Mouse (Mus musculus) heart, adult 2 months (tissue): ENCODE data around the gene Asap2. TPM values are rescaled to one million over a fixed set of nuclear protein-coding genes. Genes with fewer than 3 reads are reported as not detected.

Experiments used
- DNase-seq, 2 experiments: peaks; one replicate each; pipeline ENCODE4 v3.0.0; 2021
- H3K27ac ChIP-seq: fragments of 200-600 bp; 2 replicates; pipeline ENCODE4 v1.8.1; 2022
- H3K27me3 ChIP-seq: fragments of 200-500 bp; 2 replicates; pipeline ENCODE4 v1.6.1; 2012; ENCODE audit warnings: mild to moderate bottlenecking, low read length, inconsistent platforms, mixed read lengths; ENCODE audit not compliant: control insufficient read depth, insufficient read depth
- H3K36me3 ChIP-seq: fragments of 200-500 bp; 2 replicates; pipeline ENCODE4 v1.6.1; 2012; ENCODE audit warnings: low read length, inconsistent platforms; ENCODE audit not compliant: control insufficient read depth, insufficient read depth
- H3K4me1 ChIP-seq: fragments of 200-500 bp; 2 replicates; pipeline ENCODE4 v1.6.1; 2011; ENCODE audit warnings: low read length; ENCODE audit not compliant: control insufficient read depth, insufficient read depth
- H3K4me3 ChIP-seq: fragments of 200-600 bp; 2 replicates; pipeline ENCODE4 v1.8.1; 2022
- H3K79me2 ChIP-seq: fragments of 200-500 bp; replicated peaks from 2 replicates; pipeline ENCODE4 v1.6.1; 2012; ENCODE audit warnings: mild to moderate bottlenecking, inconsistent platforms, low read length, moderate library complexity, mixed read lengths; ENCODE audit not compliant: control insufficient read depth, insufficient read depth
- H3K9ac ChIP-seq: fragments of 200-500 bp; 2 replicates; pipeline ENCODE4 v1.6.1; 2012; ENCODE audit warnings: low read depth, mild to moderate bottlenecking, control low read depth, inconsistent platforms, low read length, mixed read lengths
- CTCF ChIP-seq: fragments of 200-600 bp; IDR thresholded peaks from 2 replicates; pipeline ENCODE4 v1.8.1; 2022; ENCODE audit warnings: antibody characterized with exemption, mild to moderate bottlenecking, moderate library complexity
- EP300 ChIP-seq: fragments of 200-500 bp; IDR thresholded peaks from 2 replicates; pipeline ENCODE4 v1.6.1; 2011; ENCODE audit warnings: low read depth, low read length, control low read depth; ENCODE audit not compliant: insufficient read depth
- POLR2A ChIP-seq: fragments of 200-500 bp; IDR thresholded peaks from 2 replicates; pipeline ENCODE4 v1.6.1; 2011; ENCODE audit warnings: mild to moderate bottlenecking, low read depth, low read length, control low read depth; ENCODE audit not compliant: insufficient read depth
- WGBS: fragments of 180-500 bp; shearing (Covaris S2); methylation state at CpG from one replicate; pipeline ENCODE4 v1.1.7; 2018; 5-methylcytosine and 5-hydroxymethylcytosine counted together
- intact Hi-C: fragments of 180-260 bp; cut with DNase I; formaldehyde crosslinking; loops from one replicate; pipeline ENCODE4 v1.15.1; 2025
- polyA plus RNA-seq: library from polyadenylated mRNA; depleted of rRNA; stranded (reverse); fragments of >200 nt; gene quantifications from 2 replicates; pipeline ENCODE4 v1.2.3, GENCODE M21; 2012
- total RNA-seq, 2 experiments: library from RNA; stranded (reverse); gene quantifications; 2 replicates each; pipeline ENCODE4 v1.2.3; 2021

Gene Asap2
- total and polyA plus RNA-seq, 3 experiments, result 8.2 to 11.5 (median 10.3) TPM

GRCm38 (mm10) chr12:21146826-21147225 lies 156.6 kb downstream of the Asap2 start:
- Histone ChIP-seq H3K4me1 (peaks cover 32% of the 10 kb centered on the region), H3K27me3 (no peaks in the 10 kb centered on the region), H3K9ac (no peak overlapping the region; the same call in 1 of the 2 replicates), H3K27ac (peak overlapping the region; percentile 49), H3K36me3 (peaks cover 5% of the 10 kb centered on the region; the same call in 1 of the 2 replicates), H3K79me2 (peaks cover 13% of the 10 kb centered on the region), H3K4me3 (no peak overlapping the region)
- 13% methylated on average over 4 of the region's 4 CpGs for WGBS
- TF ChIP-seq CTCF (no peak), POLR2A (no peak), EP300 (no peak)
- DNase-seq, result peak in 1 of 2 experiments; percentile 64
- intact Hi-C loops, result no loop called here

DNA sequence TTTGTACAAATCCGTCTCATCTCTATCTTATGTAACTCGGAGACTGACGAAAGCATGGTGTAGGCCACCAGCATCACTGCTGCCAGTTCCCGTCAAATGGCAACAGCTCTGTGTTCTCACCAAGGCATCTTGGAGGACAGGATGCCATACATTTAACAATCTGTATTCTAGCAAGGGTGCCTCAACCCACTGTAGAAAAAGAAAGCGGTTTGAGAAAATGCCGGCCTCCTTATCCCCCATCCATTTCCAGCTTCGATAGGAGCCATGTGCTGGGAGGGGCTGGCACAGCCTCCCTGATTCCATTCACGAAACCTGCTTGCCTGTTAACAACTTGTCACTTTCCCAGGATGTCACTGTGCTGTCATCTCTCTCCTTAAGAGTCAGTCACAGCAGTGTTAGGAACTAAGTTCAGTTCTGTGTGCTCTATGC lies 163.0 kb downstream of the Asap2 start:
- no peak for DNase-seq
- TF ChIP-seq EP300 (no peak), POLR2A (no peak), CTCF (no peak)
- peak overlapping the region; percentile 29; the same call in 1 of the 2 replicates for H3K27ac ChIP-seq
- no peaks in the 10 kb centered on the region for H3K27me3 ChIP-seq
- H3K79me2 ChIP-seq, result peaks cover 13% of the 10 kb centered on the region
- H3K4me1 ChIP-seq, result peaks cover 27% of the 10 kb centered on the region
- H3K36me3 ChIP-seq, result peaks cover 5% of the 10 kb centered on the region
- H3K4me3 ChIP-seq, result no peak overlapping the region
- WGBS, result 48% methylated on average over 8 of the region's 8 CpGs
- intact Hi-C loops, result no loop called here
- H3K9ac ChIP-seq, result no peak overlapping the region

DNA sequence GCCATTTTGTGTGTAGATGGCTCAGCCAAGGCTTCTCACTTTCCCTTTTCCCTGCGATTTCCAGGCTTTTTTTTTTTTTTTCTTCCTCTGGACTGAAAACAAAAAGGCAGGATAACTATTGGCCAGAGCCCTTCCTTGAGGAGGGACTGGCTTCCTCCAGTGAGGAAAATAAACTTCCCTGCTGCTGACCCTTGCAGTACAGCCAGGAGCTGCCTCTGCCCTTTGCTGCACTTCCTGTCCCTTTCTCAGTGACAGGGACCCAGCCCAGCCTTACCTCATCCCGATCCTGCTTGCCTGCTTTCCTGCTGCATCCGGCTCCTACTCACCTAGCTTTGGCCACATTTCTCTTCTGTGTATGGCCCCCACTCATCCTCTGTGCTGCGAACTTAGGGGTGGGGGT lies 164.8 kb downstream of the Asap2 start:
- peak overlapping the region; percentile 67 for H3K27ac ChIP-seq
- no peak for TF ChIP-seq CTCF
- 0 out of 2 replicates have a peak, but pooled peaks have one; percentile 61 for TF ChIP-seq EP300
- TF ChIP-seq POLR2A, result 0 out of 2 replicates have a peak, but pooled peaks have one; percentile 33
- no peaks in the 10 kb centered on the region for H3K27me3 ChIP-seq
- H3K9ac ChIP-seq, result no peak overlapping the region
- intact Hi-C loops, result loop anchor here (5.0 kb wide), 2 partner anchors 47 to 107 kb away; no protein-coding TSS in a partner anchor
- 25% methylated on average over 4 of the region's 4 CpGs for WGBS
- H3K79me2 ChIP-seq, result peaks cover 7% of the 10 kb centered on the region
- no peak overlapping the region; the same call in 1 of the 2 replicates for H3K4me3 ChIP-seq
- H3K4me1 ChIP-seq, result peaks cover 36% of the 10 kb centered on the region
- DNase-seq, result peak in 1 of 2 experiments; percentile 73
- H3K36me3 ChIP-seq, result peaks cover 5% of the 10 kb centered on the region

- H3K27ac ChIP-seq, result peak overlapping the region; percentile 77
- DNase-seq, result no peak
- TF ChIP-seq POLR2A (no peak), CTCF (no peak), EP300 (no peak)
- 43% methylated on average over 7 of the region's 7 CpGs for WGBS
- H3K36me3 ChIP-seq, result peaks cover 3% of the 10 kb centered on the region
- peaks cover 45% of the 10 kb centered on the region for H3K4me1 ChIP-seq
- no peaks in the 10 kb centered on the region for H3K27me3 ChIP-seq
- H3K9ac ChIP-seq, result no peak overlapping the region
- no peak overlapping the region for H3K4me3 ChIP-seq
- intact Hi-C loops, result loop anchor here (2.0 to 5.0 kb wide), 3 partner anchors 43 to 103 kb away; no protein-coding TSS in a partner anchor
- H3K79me2 ChIP-seq, result peaks cover 6% of the 10 kb centered on the region
These were observed 169.0 kb downstream of the Asap2 start for GRCm38 (mm10) chr12:21159304-21159703.

DNA sequence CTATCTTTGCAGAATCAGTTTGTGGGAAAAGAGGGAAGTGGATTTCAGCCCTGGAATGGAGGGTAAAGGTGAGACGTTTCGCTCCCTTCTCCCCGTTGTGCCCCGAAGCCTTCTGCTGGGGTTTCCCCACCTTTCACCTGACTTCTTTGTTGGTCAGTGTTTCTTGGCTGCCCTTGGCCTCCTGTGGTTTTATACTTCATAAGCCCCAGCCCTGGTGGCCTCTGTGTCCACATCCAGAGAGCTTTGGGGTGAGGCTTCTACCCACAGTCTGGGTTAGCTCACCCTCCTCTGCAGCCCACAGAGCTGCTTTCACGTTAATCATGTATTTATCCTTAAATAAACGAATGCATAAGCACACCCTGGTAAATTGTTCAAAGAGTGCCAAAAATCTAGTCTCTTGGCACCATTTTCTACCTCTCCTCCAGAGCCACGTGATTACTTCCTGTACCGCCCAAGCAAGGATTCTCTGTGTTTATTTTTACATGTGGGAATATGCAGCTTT lies 170.1 kb downstream of the Asap2 start:
- Histone ChIP-seq H3K36me3 (no peaks in the 10 kb centered on the region; the same call in 1 of the 2 replicates), H3K27ac (peak overlapping the region; percentile 77), H3K4me1 (peaks cover 46% of the 10 kb centered on the region), H3K79me2 (peaks cover 6% of the 10 kb centered on the region), H3K4me3 (no peak overlapping the region), H3K27me3 (no peaks in the 10 kb centered on the region), H3K9ac (0 out of 2 replicates have a peak overlapping the region, but pooled peaks have one; percentile 12)
- WGBS, result 23% methylated on average over 8 of the region's 8 CpGs
- DNase-seq, result peak; percentile 39 to 43
- TF ChIP-seq EP300 (no peak), CTCF (no peak), POLR2A (no peak)
- intact Hi-C loops, result no loop called here

DNA sequence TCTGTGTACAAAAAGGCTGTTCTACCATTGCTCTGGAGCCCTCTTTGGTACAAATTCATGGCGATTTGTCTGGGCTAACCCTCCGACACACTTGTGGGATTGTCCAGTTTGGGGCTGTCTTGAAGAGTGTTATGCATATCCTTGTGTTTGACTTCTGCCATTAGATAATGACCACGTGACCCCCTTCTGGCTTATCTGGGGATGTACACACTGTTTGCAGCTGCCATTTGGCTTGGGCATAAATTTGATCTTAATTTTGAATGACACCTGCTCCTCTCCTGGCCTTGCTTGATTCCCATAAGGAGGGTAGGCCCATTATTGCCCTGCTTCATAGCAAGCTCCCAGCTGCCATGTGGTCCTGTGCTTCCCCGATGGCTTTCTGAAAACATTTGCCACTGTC lies 171.6 kb downstream of the Asap2 start:
- Histone ChIP-seq H3K79me2 (peaks cover 3% of the 10 kb centered on the region), H3K4me3 (no peak overlapping the region), H3K27me3 (no peaks in the 10 kb centered on the region), H3K36me3 (no peaks in the 10 kb centered on the region; the same call in 1 of the 2 replicates), H3K9ac (no peak overlapping the region), H3K4me1 (peaks cover 51% of the 10 kb centered on the region), H3K27ac (no peak overlapping the region)
- WGBS, result 86% methylated on average over 4 of the region's 4 CpGs
- DNase-seq, result no peak
- intact Hi-C loops, result no loop called here
- TF ChIP-seq CTCF (no peak), POLR2A (no peak), EP300 (no peak)
